9 mouse cellular contexts compared by ENCODE assay signal in the genomic region with DNA sequence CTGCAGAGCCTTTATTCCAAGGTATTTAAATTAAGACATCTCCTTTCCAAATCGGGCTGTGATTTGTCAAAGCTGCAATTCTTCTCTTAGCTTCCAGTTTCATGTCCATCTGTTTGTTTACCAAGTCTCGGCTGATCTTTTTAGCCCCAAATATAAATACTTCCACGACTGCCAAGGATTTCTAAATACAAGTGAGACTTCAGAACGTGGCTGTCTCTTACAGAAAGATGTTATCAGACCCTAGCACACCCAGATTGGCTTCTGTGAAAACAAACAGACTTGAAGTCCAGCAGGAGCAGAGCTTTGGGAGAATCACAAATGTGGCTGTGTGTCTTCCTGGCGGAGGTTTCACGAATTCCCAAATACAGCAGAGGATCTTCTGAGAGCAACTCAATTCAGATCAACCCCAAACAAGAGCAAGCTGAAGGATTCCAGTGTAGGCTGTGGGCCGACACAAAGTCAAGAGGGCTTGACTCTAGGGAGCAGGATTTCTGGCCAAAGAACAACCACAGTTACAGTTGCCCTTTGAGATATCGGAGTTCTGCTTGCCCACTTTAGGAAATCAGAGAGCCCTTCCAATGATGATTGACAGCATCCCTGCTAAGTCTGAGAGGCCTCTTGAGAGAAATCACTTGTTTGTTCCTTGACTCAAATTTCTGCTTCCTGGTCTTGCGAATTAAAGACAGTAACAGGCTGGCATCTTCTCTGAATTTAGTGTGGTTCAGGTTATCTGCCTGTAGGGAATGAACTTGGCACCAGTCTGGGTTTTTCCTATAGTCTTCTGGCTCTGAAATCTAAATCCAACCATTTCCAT. TPM values are rescaled to one million over a fixed set of nuclear protein-coding genes. Genes with fewer than 3 reads are reported as not detected.
DNase-seq lines count a peak whose midpoint lies in the region; ATAC-seq and TF ChIP-seq lines count a peak whose summit lies in the region.
"Had no signal": no experiment of that assay in that cellular context is flagged by ENCODE, and none has a peak within 500 bp of the region (broad histone marks: within the 10 kb centered on the region; RNA-seq: fewer than 3 reads in every experiment).

No protein-coding gene starts in this region.

- no peak for TF ChIP-seq POLR2A in embryonic fibroblast, embryonic 13.5 days (IDR thresholded peaks at IDR 0.05; ENCODE audit: low read depth, low read length)

- H3K4me2 ChIP-seq in heart, embryonic 13.5 days = no peak overlapping the region
- H3K4me2 ChIP-seq in lung, embryonic 16.5 days (ENCODE audit: low read depth, low read length) = no peak overlapping the region

- peak overlapping the region; percentile 20 for H3K27ac ChIP-seq in heart, embryonic 13.5 days (replicated peaks)
- H3K27ac ChIP-seq in lung, embryonic 16.5 days (ENCODE audit: low read length) = peak overlapping the region; percentile 94
- H3K27ac ChIP-seq in embryonic fibroblast, embryonic 13.5 days (ENCODE audit: insufficient read depth, low read length) = 0 out of 2 replicates have a peak overlapping the region, but pooled peaks have one; percentile 25

- H3K9me3 ChIP-seq in heart, embryonic 13.5 days = peaks cover 3% of the 10 kb centered on the region; the same call in 1 of the 2 replicates
- no peaks in the 10 kb centered on the region for H3K9me3 ChIP-seq in lung, embryonic 16.5 days (ENCODE audit: control insufficient read depth, low read length)

- TF ChIP-seq CTCF in embryonic fibroblast, embryonic 13.5 days (IDR thresholded peaks at IDR 0.05; ENCODE audit: borderline replicate concordance, insufficient read depth, low read length) = no peak

- H3K4me3 ChIP-seq in heart, embryonic 13.5 days = no peak overlapping the region
- no peak overlapping the region for H3K4me3 ChIP-seq in lung, embryonic 16.5 days (ENCODE audit: low read length)
- H3K4me3 ChIP-seq in embryonic fibroblast, embryonic 13.5 days (ENCODE audit: insufficient read depth, low read length) = no peak overlapping the region
- H3K4me3 ChIP-seq: megakaryocyte, embryonic 14.5 days had no signal

- DNase-seq in heart, postnatal 25 days (ENCODE audit: low spot score) = no peak
- DNase-seq in lung, postnatal 14 days = no peak
- DNase-seq in spleen, postnatal 14 days (ENCODE audit: low spot score in 2 of 2) = no peak
- DNase-seq: kidney, postnatal 36 days had no signal

- 24% methylated on average over 9 of the region's 9 CpGs for WGBS in heart, embryonic 13.5 days
- 12% methylated on average over 9 of the region's 9 CpGs for WGBS in lung, embryonic 16.5 days

- no peak overlapping the region for H3K9ac ChIP-seq in heart, embryonic 13.5 days
- H3K9ac ChIP-seq in lung, embryonic 16.5 days (ENCODE audit: low read length) = 0 out of 2 replicates have a peak overlapping the region, but pooled peaks have one; percentile 15

- intact Hi-C loops in heart, postnatal 25 days (cut with DNase I) = no loop called here

- no peaks in the 10 kb centered on the region for H3K36me3 ChIP-seq in heart, embryonic 13.5 days
- H3K36me3 ChIP-seq in lung, embryonic 16.5 days (ENCODE audit: control insufficient read depth, insufficient read depth, low read length) = no peaks in the 10 kb centered on the region

- no peaks in the 10 kb centered on the region for H3K27me3 ChIP-seq in heart, embryonic 13.5 days (replicated peaks)
- H3K27me3 ChIP-seq in lung, embryonic 16.5 days (ENCODE audit: control insufficient read depth, insufficient read depth, low read depth, low read length) = no peaks in the 10 kb centered on the region

- H3K4me1 ChIP-seq in heart, embryonic 13.5 days = peaks cover 53% of the 10 kb centered on the region
- peaks cover 51% of the 10 kb centered on the region for H3K4me1 ChIP-seq in lung, embryonic 16.5 days (replicated peaks; ENCODE audit: control insufficient read depth, insufficient read depth, low read length)
- peaks cover 2% of the 10 kb centered on the region; the same call in 1 of the 2 replicates for H3K4me1 ChIP-seq in embryonic fibroblast, embryonic 13.5 days (ENCODE audit: control insufficient read depth, insufficient read depth, low read length)
- H3K4me1 ChIP-seq: megakaryocyte, embryonic 14.5 days had no signal

- ATAC-seq in heart, embryonic 13.5 days (ENCODE audit: extremely low read depth, insufficient number of reproducible peaks, low FRiP score, low TSS enrichment) = no peak
- ATAC-seq in lung, embryonic 16.5 days (ENCODE audit: low read depth) = peak; percentile 55
- ATAC-seq in megakaryocyte, adult 5-6 weeks (ENCODE audit: poor library complexity, severe bottlenecking) = no peak

RNA-seq across cellular contexts. Expression of a gene that starts 34.4 kb away (rescaled TPM):
- 49.2 and 64.7 TPM in 2 replicates for polyA plus RNA-seq in heart, embryonic 13.5 days (2015; fragmentation: Nextera tagmentation; extraction: Ambion mirVana)
- 100 to 1,000 TPM in 1 of 2 experiments, 10 to 100 TPM in 1; 94.9 to 102 TPM for total RNA-seq in heart, postnatal 25 days (2021)
- polyA plus RNA-seq in lung, embryonic 16.5 days (2015; fragmentation: Nextera tagmentation; extraction: Ambion mirVana) = 97.2 and 105 TPM in 2 replicates
- 3.2 and 4.9 TPM in 2 replicates for polyA plus RNA-seq in embryonic fibroblast, embryonic 13.5 days (2011; ENCODE audit: insufficient read length, low read depth, missing spikeins)
- total RNA-seq in megakaryocyte, adult 5-6 weeks (2015) = not detected in 2 replicates
- total RNA-seq in megakaryocyte, adult 5-6 weeks (2017) = not detected in 2 replicates

Comparison
In these comparisons a context has a peak if more than half of its experiments do, and no peak if none do; other contexts are left out.
1. H3K27ac ChIP-seq: peak in every context shown above with its lines; median percentile 94 in lung, embryonic 16.5 days; 25 in embryonic fibroblast, embryonic 13.5 days; 20 in heart, embryonic 13.5 days.